In the genomic region with DNA sequence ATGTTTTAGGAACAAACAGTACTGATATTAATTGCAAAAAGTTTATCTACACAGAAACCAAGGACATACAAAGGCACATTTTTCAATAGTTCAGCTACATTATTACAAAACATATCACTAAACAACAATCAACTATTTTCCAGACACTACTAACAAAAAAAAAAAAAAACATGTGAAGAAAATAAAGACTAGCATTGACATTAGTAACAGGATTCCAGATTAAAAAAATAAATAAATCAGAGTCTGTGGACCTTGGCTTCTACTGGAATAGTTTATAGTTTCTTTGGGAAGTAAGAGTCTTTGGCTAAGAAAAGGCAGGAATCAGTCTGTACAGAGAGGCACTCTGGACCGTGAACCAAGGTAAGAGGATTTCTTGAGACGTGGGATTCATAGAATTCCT, we compare ENCODE assay signal across 36 mouse cellular contexts. TPM values are rescaled to one million over a fixed set of nuclear protein-coding genes. Genes with fewer than 3 reads are reported as not detected.
"Had no signal": no experiment of that assay in that cellular context is flagged by ENCODE, and none has a peak within 500 bp of the region (broad histone marks: within the 10 kb centered on the region; RNA-seq: fewer than 3 reads in every experiment).

A gene (plus strand): TSS at position 301 of the 400 bp plus-strand sequence.

- H3K36me3 ChIP-seq: embryonic facial prominence, embryonic 10.5 days; embryonic facial prominence, embryonic 12.5 days; embryonic facial prominence, embryonic 13.5 days; embryonic facial prominence, embryonic 15.5 days; forebrain, embryonic 10.5 days; forebrain, embryonic 12.5 days; forebrain, embryonic 15.5 days had no signal

- H3K4me1 ChIP-seq: embryonic facial prominence, embryonic 10.5 days; embryonic facial prominence, embryonic 12.5 days; embryonic facial prominence, embryonic 13.5 days; embryonic facial prominence, embryonic 15.5 days; forebrain, embryonic 10.5 days; forebrain, embryonic 12.5 days; forebrain, embryonic 13.5 days; forebrain, embryonic 15.5 days had no signal

- H3K27me3 ChIP-seq: embryonic facial prominence, embryonic 12.5 days; embryonic facial prominence, embryonic 13.5 days; embryonic facial prominence, embryonic 15.5 days; forebrain, embryonic 12.5 days; forebrain, embryonic 13.5 days; forebrain, embryonic 15.5 days had no signal

- H3K4me3 ChIP-seq: embryonic facial prominence, embryonic 10.5 days; embryonic facial prominence, embryonic 12.5 days; embryonic facial prominence, embryonic 13.5 days; embryonic facial prominence, embryonic 15.5 days; erythroblast, embryonic 14.5 days; forebrain, embryonic 10.5 days; forebrain, embryonic 12.5 days; forebrain, embryonic 13.5 days; forebrain, embryonic 15.5 days; gastrocnemius, adult 2 months; heart, adult 2 months had no signal

- DNase-seq: cerebellum, adult 8-10 months; cerebellum, adult 9-10 months; cerebellum, adult 9-11 months; cerebellum, postnatal 10 days; cerebellum, postnatal 14 days; cerebellum, postnatal 25 days; cerebellum, postnatal 36 days; embryo, embryonic 11 days; forebrain, postnatal 0 days; gastrocnemius, adult 2 months; gastrocnemius, postnatal 10 days; gastrocnemius, postnatal 14 days; gastrocnemius, postnatal 25 days; gastrocnemius, postnatal 36 days; heart, adult 11 months; heart, adult 18-20 months; heart, adult 2 months had no signal

- H3K27ac ChIP-seq: embryonic facial prominence, embryonic 10.5 days; embryonic facial prominence, embryonic 12.5 days; embryonic facial prominence, embryonic 13.5 days; embryonic facial prominence, embryonic 15.5 days; forebrain, embryonic 10.5 days; forebrain, embryonic 12.5 days; forebrain, embryonic 13.5 days; forebrain, embryonic 15.5 days; gastrocnemius, adult 2 months; heart, adult 2 months had no signal

RNA-seq across cellular contexts. Expression of the gene that starts here (rescaled TPM):
- total RNA-seq: common myeloid progenitor, adult 5-6 weeks; forebrain, postnatal 0 days; gastrocnemius, adult 18-20 months; gastrocnemius, adult 2 months; gastrocnemius, adult 8-10 months; gastrocnemius, postnatal 10 days; gastrocnemius, postnatal 14 days; gastrocnemius, postnatal 25 days; gastrocnemius, postnatal 36 days; gastrocnemius, postnatal 4 days; granulocyte monocyte progenitor cell, adult 5-6 weeks; heart, adult 18-20 months; heart, adult 2 months; heart, adult 8-10 months had no signal
- polyA plus RNA-seq: cortical plate, adult 2 months; embryonic facial prominence, embryonic 13.5 days; embryonic facial prominence, embryonic 15.5 days; erythroblast, embryonic 14.5 days; forebrain, embryonic 10.5 days; forebrain, embryonic 11.5 days; forebrain, embryonic 12.5 days; forebrain, embryonic 13.5 days; frontal cortex, adult 2 months; gonadal fat pad, adult 2 months; heart, adult 2 months had no signal
